Mouse (Mus musculus): Measurements from ENCODE around the gene Eif4b. TPM values are rescaled to one million over a fixed set of nuclear protein-coding genes. Genes with fewer than 3 reads are reported as not detected.

Gene Eif4b
- polyA plus RNA-seq, 1 experiment from 2014 or later: 98.8 TPM

- 94% methylated on average over 7 of the region's 7 CpGs for WGBS
- H3K36me3 ChIP-seq (ENCODE audit: control insufficient read depth, insufficient read depth, low read length): peaks cover 4% of the 10 kb centered on the region; the same call in 1 of the 2 replicates
Observed at GRCm38 (mm10) chr15:102110271-102110670, 36.7 kb downstream of the Eif4b start.

GRCm38 (mm10) chr15:102110701-102111494 lies 37.3 kb downstream of the Eif4b start:
- H3K9me3 ChIP-seq (ENCODE audit: control insufficient read depth, low read length): no peaks in the 10 kb centered on the region
- no peak overlapping the region for H3K9ac ChIP-seq (replicated peaks; ENCODE audit: low read length)
- H3K27ac ChIP-seq (replicated peaks; ENCODE audit: low read depth, low read length): no peak overlapping the region
- peaks cover 21% of the 10 kb centered on the region for H3K27me3 ChIP-seq (ENCODE audit: control insufficient read depth, insufficient read depth, low read length)
- H3K36me3 ChIP-seq (ENCODE audit: control insufficient read depth, insufficient read depth, low read length): peaks cover 10% of the 10 kb centered on the region
- 74% methylated on average over 29 of the region's 29 CpGs for WGBS
- DNase-seq (no peak), ATAC-seq (ENCODE audit: low FRiP score, low TSS enrichment) (no peak)
- H3K4me1 ChIP-seq (ENCODE audit: control insufficient read depth, insufficient read depth, low read length): peaks cover 8% of the 10 kb centered on the region
- H3K4me3 ChIP-seq (replicated peaks; ENCODE audit: low read depth, low read length): no peak overlapping the region
- H3K4me2 ChIP-seq (ENCODE audit: low read length): no peak overlapping the region

More at GRCm38 (mm10) chr15:102110271-102110670, 36.7 kb downstream of the Eif4b start:
- Histone ChIP-seq H3K9ac (replicated peaks; ENCODE audit: low read length) (no peak overlapping the region), H3K4me3 (replicated peaks; ENCODE audit: low read depth, low read length) (no peak overlapping the region), H3K27me3 (ENCODE audit: control insufficient read depth, insufficient read depth, low read length) (peaks cover 27% of the 10 kb centered on the region), H3K9me3 (ENCODE audit: control insufficient read depth, low read length) (no peaks in the 10 kb centered on the region), H3K27ac (replicated peaks; ENCODE audit: low read depth, low read length) (no peak overlapping the region), H3K4me1 (ENCODE audit: control insufficient read depth, insufficient read depth, low read length) (peaks cover 8% of the 10 kb centered on the region), H3K4me2 (ENCODE audit: low read length) (no peak overlapping the region)
- no peak for DNase-seq
- ATAC-seq (ENCODE audit: low FRiP score, low TSS enrichment): no peak

DNA sequence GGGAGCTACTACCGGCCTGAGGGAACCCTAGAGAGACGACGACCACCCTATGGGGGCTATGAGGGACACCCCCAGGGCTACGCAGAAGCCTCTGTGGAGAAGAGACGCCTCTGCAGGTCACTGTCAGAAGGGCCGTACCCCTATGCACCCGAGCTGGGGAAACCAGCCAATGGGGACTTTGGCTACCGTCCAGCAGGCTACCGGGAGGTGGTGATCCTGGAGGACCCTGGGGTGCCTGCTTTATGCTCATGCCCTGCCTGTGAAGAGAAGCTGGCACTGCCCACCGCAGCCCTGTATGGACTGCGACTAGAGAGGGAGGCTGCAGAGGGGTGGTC lies 37.9 kb downstream of the Eif4b start:
- 79% methylated on average over 11 of the region's 11 CpGs for WGBS
- H3K9ac ChIP-seq (replicated peaks; ENCODE audit: low read length): no peak overlapping the region
- DNase-seq (no peak), ATAC-seq (ENCODE audit: low FRiP score, low TSS enrichment) (no peak)
- H3K4me3 ChIP-seq (replicated peaks; ENCODE audit: low read depth, low read length): no peak overlapping the region
- H3K4me2 ChIP-seq (ENCODE audit: low read length): no peak overlapping the region
- H3K27me3 ChIP-seq (ENCODE audit: control insufficient read depth, insufficient read depth, low read length): peaks cover 15% of the 10 kb centered on the region
- peaks cover 8% of the 10 kb centered on the region for H3K4me1 ChIP-seq (ENCODE audit: control insufficient read depth, insufficient read depth, low read length)
- H3K36me3 ChIP-seq (ENCODE audit: control insufficient read depth, insufficient read depth, low read length): peaks cover 16% of the 10 kb centered on the region
- no peaks in the 10 kb centered on the region for H3K9me3 ChIP-seq (ENCODE audit: control insufficient read depth, low read length)
- H3K27ac ChIP-seq (replicated peaks; ENCODE audit: low read depth, low read length): no peak overlapping the region

DNA sequence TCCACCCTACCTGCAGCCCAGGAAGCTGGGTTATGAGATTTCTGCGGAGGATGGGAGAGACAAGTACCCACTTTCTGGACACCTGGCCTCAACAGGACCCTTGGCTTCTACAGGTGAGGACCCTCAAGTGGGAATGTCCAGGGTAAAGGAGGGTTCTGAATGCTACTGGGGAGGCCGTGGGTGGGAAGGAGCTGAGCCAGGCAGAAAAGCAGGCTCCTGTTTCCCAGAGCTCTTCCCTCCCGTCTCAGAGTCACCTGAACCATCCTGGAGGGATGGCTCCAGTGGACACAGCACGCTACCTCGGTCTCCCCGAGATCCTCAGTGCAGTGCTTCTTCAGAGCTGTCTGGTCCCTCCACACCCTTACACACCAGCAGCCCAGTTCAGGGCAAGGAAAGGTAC lies 38.6 kb downstream of the Eif4b start:
- DNase-seq (no peak), ATAC-seq (ENCODE audit: low FRiP score, low TSS enrichment) (no peak)
- H3K36me3 ChIP-seq (ENCODE audit: control insufficient read depth, insufficient read depth, low read length): peaks cover 23% of the 10 kb centered on the region
- no peak overlapping the region for H3K27ac ChIP-seq (replicated peaks; ENCODE audit: low read depth, low read length)
- no peak overlapping the region for H3K4me2 ChIP-seq (ENCODE audit: low read length)
- peaks cover 5% of the 10 kb centered on the region for H3K4me1 ChIP-seq (ENCODE audit: control insufficient read depth, insufficient read depth, low read length)
- no peak overlapping the region for H3K4me3 ChIP-seq (replicated peaks; ENCODE audit: low read depth, low read length)
- H3K9me3 ChIP-seq (ENCODE audit: control insufficient read depth, low read length): no peaks in the 10 kb centered on the region
- H3K27me3 ChIP-seq (ENCODE audit: control insufficient read depth, insufficient read depth, low read length): peaks cover 8% of the 10 kb centered on the region
- H3K9ac ChIP-seq (replicated peaks; ENCODE audit: low read length): no peak overlapping the region
- 85% methylated on average over 6 of the region's 6 CpGs for WGBS

DNA sequence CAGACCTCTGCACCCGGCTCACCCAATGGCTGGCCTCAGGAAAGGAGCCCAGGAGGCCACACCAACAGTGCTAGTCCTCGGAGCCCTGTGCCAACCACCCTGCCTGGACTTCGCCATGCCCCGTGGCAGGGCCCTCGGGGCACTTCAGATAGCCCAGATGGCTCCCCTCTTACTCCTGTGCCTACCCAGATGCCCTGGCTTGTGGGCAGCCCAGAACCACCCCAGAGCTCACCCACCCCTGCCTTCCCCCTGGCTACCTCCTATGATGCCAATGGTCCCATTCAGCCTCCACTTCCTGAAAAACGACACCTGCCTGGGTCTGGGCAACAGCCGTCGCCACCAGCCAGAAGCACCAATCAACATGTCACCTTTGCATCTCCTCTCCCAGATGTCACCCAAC lies 39.3 kb downstream of the Eif4b start:
- no peak overlapping the region for H3K4me2 ChIP-seq (ENCODE audit: low read length)
- no peaks in the 10 kb centered on the region for H3K4me1 ChIP-seq (ENCODE audit: control insufficient read depth, insufficient read depth, low read length)
- ATAC-seq (ENCODE audit: low FRiP score, low TSS enrichment) (no peak), DNase-seq (no peak)
- H3K9ac ChIP-seq (replicated peaks; ENCODE audit: low read length): no peak overlapping the region
- H3K27ac ChIP-seq (replicated peaks; ENCODE audit: low read depth, low read length): no peak overlapping the region
- no peak overlapping the region for H3K4me3 ChIP-seq (replicated peaks; ENCODE audit: low read depth, low read length)
- WGBS: 84% methylated on average over 8 of the region's 8 CpGs
- peaks cover 2% of the 10 kb centered on the region; the same call in 1 of the 2 replicates for H3K27me3 ChIP-seq (ENCODE audit: control insufficient read depth, insufficient read depth, low read length)
- H3K36me3 ChIP-seq (ENCODE audit: control insufficient read depth, insufficient read depth, low read length): peaks cover 29% of the 10 kb centered on the region
- no peaks in the 10 kb centered on the region for H3K9me3 ChIP-seq (ENCODE audit: control insufficient read depth, low read length)

DNA sequence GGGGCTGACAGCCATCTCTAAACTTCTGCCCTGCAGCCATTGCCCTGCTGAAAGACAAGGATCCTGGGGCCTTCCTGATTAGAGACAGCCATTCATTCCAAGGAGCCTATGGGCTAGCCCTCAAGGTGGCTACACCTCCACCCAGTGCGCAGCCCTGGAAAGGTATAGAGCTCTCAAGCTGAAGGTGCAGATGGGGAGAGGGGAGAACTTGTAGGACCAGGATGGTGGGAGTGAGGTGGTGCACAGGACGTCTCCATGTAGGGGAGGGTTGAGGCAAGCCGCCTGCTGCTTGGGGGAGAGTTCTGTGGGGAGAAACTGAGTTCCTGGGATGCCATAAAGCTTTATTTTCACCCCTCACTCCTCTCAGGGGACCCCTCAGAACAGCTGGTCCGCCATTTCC lies 40.1 kb downstream of the Eif4b start:
- ATAC-seq (ENCODE audit: low FRiP score, low TSS enrichment) (no peak), DNase-seq (no peak)
- Histone ChIP-seq H3K9me3 (ENCODE audit: control insufficient read depth, low read length) (no peaks in the 10 kb centered on the region), H3K9ac (replicated peaks; ENCODE audit: low read length) (no peak overlapping the region), H3K4me2 (ENCODE audit: low read length) (no peak overlapping the region), H3K36me3 (ENCODE audit: control insufficient read depth, insufficient read depth, low read length) (peaks cover 37% of the 10 kb centered on the region), H3K27ac (replicated peaks; ENCODE audit: low read depth, low read length) (no peak overlapping the region), H3K4me1 (ENCODE audit: control insufficient read depth, insufficient read depth, low read length) (no peaks in the 10 kb centered on the region), H3K4me3 (replicated peaks; ENCODE audit: low read depth, low read length) (no peak overlapping the region), H3K27me3 (ENCODE audit: control insufficient read depth, insufficient read depth, low read length) (no peaks in the 10 kb centered on the region)
- WGBS: 81% methylated on average over 4 of the region's 4 CpGs

GRCm38 (mm10) chr15:102114651-102115260 lies 41.2 kb downstream of the Eif4b start:
- Histone ChIP-seq H3K9me3 (ENCODE audit: control insufficient read depth, low read length) (no peaks in the 10 kb centered on the region), H3K4me2 (ENCODE audit: low read length) (no peak overlapping the region), H3K9ac (replicated peaks; ENCODE audit: low read length) (no peak overlapping the region), H3K36me3 (ENCODE audit: control insufficient read depth, insufficient read depth, low read length) (peaks cover 47% of the 10 kb centered on the region), H3K27ac (replicated peaks; ENCODE audit: low read depth, low read length) (no peak overlapping the region), H3K27me3 (ENCODE audit: control insufficient read depth, insufficient read depth, low read length) (no peaks in the 10 kb centered on the region), H3K4me3 (replicated peaks; ENCODE audit: low read depth, low read length) (no peak overlapping the region), H3K4me1 (ENCODE audit: control insufficient read depth, insufficient read depth, low read length) (no peaks in the 10 kb centered on the region)
- ATAC-seq (ENCODE audit: low FRiP score, low TSS enrichment) (no peak), DNase-seq (no peak)
- WGBS: 89% methylated on average over 7 of the region's 7 CpGs

DNA sequence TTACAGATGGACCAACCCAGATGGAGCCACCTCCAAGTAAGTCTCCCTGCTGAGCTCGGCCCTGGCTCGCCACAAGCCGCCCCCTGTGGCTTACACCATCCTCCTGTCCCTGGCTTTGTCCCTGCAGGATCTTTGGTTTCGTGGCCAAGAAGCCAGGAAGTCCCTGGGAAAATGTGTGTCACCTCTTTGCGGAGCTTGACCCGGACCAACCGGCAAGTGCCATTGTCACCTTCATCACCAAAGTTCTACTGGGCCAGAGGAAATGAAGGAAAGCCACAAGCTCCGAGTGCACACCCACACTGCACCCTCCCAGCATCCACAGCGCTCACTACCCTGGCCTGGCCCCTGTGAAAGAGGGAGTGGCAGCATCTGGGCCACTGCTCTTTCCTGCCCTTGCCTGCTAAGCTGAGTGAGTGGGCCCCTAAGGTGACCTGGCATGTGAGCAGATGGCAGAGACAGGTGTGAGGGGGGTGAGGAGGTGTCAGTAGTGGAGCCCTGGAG lies 42.2 kb downstream of the Eif4b start:
- Histone ChIP-seq H3K4me3 (replicated peaks; ENCODE audit: low read depth, low read length) (no peak overlapping the region), H3K9ac (replicated peaks; ENCODE audit: low read length) (no peak overlapping the region), H3K4me2 (ENCODE audit: low read length) (no peak overlapping the region), H3K9me3 (ENCODE audit: control insufficient read depth, low read length) (no peaks in the 10 kb centered on the region), H3K4me1 (ENCODE audit: control insufficient read depth, insufficient read depth, low read length) (no peaks in the 10 kb centered on the region), H3K27ac (replicated peaks; ENCODE audit: low read depth, low read length) (0 out of 2 replicates have a peak overlapping the region, but pooled peaks have one; percentile 20), H3K27me3 (ENCODE audit: control insufficient read depth, insufficient read depth, low read length) (no peaks in the 10 kb centered on the region), H3K36me3 (ENCODE audit: control insufficient read depth, insufficient read depth, low read length) (peaks cover 58% of the 10 kb centered on the region)
- WGBS: 65% methylated on average over 9 of the region's 9 CpGs
- DNase-seq (no peak), ATAC-seq (ENCODE audit: low FRiP score, low TSS enrichment) (no peak)

Data from midbrain, embryonic 14.5 days (tissue).